Mouse (Mus musculus) ES-E14 (cell line): ENCODE results near the gene Mapkapk2. TPM values are rescaled to one million over a fixed set of nuclear protein-coding genes. Genes with fewer than 3 reads are reported as not detected.

Source experiments
- DNase-seq: peaks from one replicate; pipeline ENCODE4 v3.0.0-alpha.2; 2013; ENCODE audit warnings: low read depth, low spot score
- H3K27ac ChIP-seq: 2 replicates; pipeline ENCODE4 v1.5.1; 2012; ENCODE audit warnings: low read depth, mild to moderate bottlenecking, low read length, moderate library complexity, mixed read lengths; ENCODE audit not compliant: poor library complexity, insufficient read depth, severe bottlenecking
- H3K36me3 ChIP-seq: 2 replicates; pipeline ENCODE4 v1.6.1; 2012; ENCODE audit warnings: mild to moderate bottlenecking, low read length, moderate library complexity, mixed read lengths; ENCODE audit not compliant: control insufficient read depth, poor library complexity, insufficient read depth, severe bottlenecking
- H3K4me1 ChIP-seq, 2 experiments: fragments of 150-350 bp in 1 of 2; sonication (generic) in 1 of 2; 2 replicates each; pipeline ENCODE4 v1.6.1; 2012; ENCODE audit warnings: low read length in 2 of 2, mild to moderate bottlenecking in 1 of 2, mixed read lengths in 1 of 2; ENCODE audit not compliant: control insufficient read depth in 2 of 2, insufficient read depth in 2 of 2, poor library complexity in 1 of 2
- H3K4me3 ChIP-seq, 2 experiments: fragments of 150-350 bp in 1 of 2; sonication (generic) in 1 of 2; 2 replicates each; pipeline ENCODE4 v1.5.1; 2012; ENCODE audit warnings: low read length in 2 of 2, low read depth in 1 of 2, mild to moderate bottlenecking in 1 of 2, mixed read lengths in 1 of 2; ENCODE audit not compliant: insufficient read depth in 1 of 2, poor library complexity in 1 of 2, severe bottlenecking in 1 of 2
- H3K9ac ChIP-seq: 2 replicates; pipeline ENCODE4 v1.6.1; 2012; ENCODE audit warnings: low read depth, mild to moderate bottlenecking, low read length, mixed read lengths; ENCODE audit not compliant: poor library complexity, insufficient read depth, severe bottlenecking
- H3K9me3 ChIP-seq: fragments of 150-350 bp; sonication (generic); 2 replicates; pipeline ENCODE4 v1.6.1; 2012; ENCODE audit warnings: low read depth, mild to moderate bottlenecking, low read length; ENCODE audit not compliant: control insufficient read depth, insufficient read depth
- CHD2 ChIP-seq: IDR thresholded peaks from 2 replicates; pipeline ENCODE4 v1.6.1; 2014; ENCODE audit warnings: mild to moderate bottlenecking, low read depth, low read length, inconsistent platforms
- HCFC1 ChIP-seq: IDR thresholded peaks from 2 replicates; pipeline ENCODE4 v1.6.1; 2012; ENCODE audit warnings: low read length, inconsistent platforms, borderline replicate concordance; ENCODE audit not compliant: insufficient read depth
- MAFK ChIP-seq: IDR thresholded peaks from 2 replicates; pipeline ENCODE4 v1.6.1; 2014; ENCODE audit warnings: mild to moderate bottlenecking, low read depth, low read length, inconsistent platforms; ENCODE audit not compliant: insufficient read depth
- ZC3H11A ChIP-seq: IDR thresholded peaks from 2 replicates; pipeline ENCODE4 v1.6.1; 2012; ENCODE audit warnings: low read depth, mild to moderate bottlenecking, inconsistent platforms, low read length, borderline replicate concordance
- ZNF384 ChIP-seq: IDR thresholded peaks from 2 replicates; pipeline ENCODE4 v1.6.1; 2012; ENCODE audit warnings: low read depth, low read length, inconsistent platforms
- in situ Hi-C, 2 experiments: fragments of 600-800 bp; cut with MboI; formaldehyde crosslinking; loops; one replicate each; pipeline ENCODE4 v1.15.1; 2025; ENCODE audit warnings: low sequenced_read_pairs in 2 of 2, inconsistent platforms in 1 of 2; ENCODE audit not compliant: unreplicated experiment in 2 of 2
- total RNA-seq: library from RNA; depleted of rRNA; stranded (reverse); fragments of 300-350 nt; gene quantifications from 2 replicates; pipeline ENCODE4 v1.2.3, GENCODE M21; 2012

Gene Mapkapk2
- total RNA-seq, 1 experiment: 38.0 TPM

DNA sequence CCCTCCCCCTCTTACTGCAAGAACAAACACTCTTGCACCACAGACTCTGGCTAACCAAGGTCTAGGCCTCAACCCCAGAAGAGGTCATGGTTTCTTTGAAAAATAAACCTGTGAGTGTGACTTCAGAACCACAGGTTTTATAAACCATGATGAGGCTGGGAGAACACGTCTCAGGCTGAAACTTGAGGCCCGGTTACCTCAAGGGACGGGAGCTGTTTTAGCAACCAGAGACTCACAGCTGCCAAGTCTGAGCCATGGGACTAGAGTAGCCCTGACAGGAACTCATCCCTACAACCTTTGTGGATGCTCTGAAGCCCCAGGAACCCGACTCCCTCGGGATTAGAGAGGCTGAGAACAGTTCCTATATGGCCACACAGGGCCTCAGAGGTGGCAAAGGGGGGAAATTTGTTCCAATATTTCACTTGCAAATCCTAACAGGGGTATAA is 48.2 kb downstream of the Mapkapk2 start:
- DNase-seq: no peak
- no peak overlapping the region for H3K27ac ChIP-seq
- in situ Hi-C loops: no loop called here
- TF ChIP-seq HCFC1 (no peak), ZC3H11A (no peak), CHD2 (no peak), ZNF384 (no peak), MAFK (no peak)
- H3K36me3 ChIP-seq: peaks cover 2% of the 10 kb centered on the region; the same call in 1 of the 2 replicates
- H3K4me1 ChIP-seq: no peaks in the 10 kb centered on the region
- H3K9me3 ChIP-seq: no peaks in the 10 kb centered on the region
- H3K9ac ChIP-seq: no peak overlapping the region
- H3K4me3 ChIP-seq: no peak overlapping the region

- no peak overlapping the region for H3K4me3 ChIP-seq
- no peak overlapping the region for H3K27ac ChIP-seq
- DNase-seq: no peak
- no peaks in the 10 kb centered on the region for H3K4me1 ChIP-seq
- TF ChIP-seq ZC3H11A (no peak), HCFC1 (no peak), ZNF384 (no peak), MAFK (no peak), CHD2 (no peak)
- no peak overlapping the region for H3K9ac ChIP-seq
- in situ Hi-C loops: no loop called here
- H3K9me3 ChIP-seq: no peaks in the 10 kb centered on the region
- H3K36me3 ChIP-seq: no peaks in the 10 kb centered on the region
Measured at GRCm38 (mm10) chr1:131048946-131049345, 48.7 kb downstream of the Mapkapk2 start.

DNA sequence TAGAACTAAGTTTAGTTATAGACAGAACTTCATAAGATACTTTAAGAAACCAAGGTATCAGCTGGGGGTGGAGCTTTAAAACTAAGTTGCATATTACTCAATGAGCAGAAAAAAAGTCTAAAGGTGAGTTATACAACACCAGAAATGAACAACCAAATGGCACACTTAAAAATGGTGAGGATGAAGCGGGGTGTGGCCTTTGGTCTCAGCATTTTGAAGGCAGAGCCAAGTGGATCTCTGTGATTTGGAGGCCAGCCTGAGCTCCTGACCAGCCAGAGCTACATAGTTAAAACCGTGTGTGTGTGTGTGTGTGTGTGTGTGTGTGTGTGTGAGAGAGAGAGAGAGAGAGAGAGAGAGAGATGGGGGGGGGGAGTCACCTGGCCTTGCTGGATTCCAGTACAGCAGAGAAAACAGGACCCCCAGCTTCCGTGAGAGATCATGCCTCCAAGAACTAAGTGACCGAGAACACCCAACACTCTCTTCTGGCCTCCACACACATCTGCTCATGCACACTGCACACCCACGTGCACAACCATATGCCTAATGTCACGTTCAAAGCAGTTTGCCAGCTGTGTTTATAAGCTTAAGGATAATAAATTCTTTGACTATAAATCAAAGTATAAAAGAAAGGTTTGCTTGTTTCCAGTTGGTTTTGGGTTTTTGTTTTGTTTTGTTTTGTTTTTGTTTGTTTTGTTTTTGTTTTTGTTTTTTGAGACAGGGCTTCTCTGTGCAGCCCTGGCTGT is 49.3 kb downstream of the Mapkapk2 start:
- in situ Hi-C loops: no loop called here
- H3K9me3 ChIP-seq: no peaks in the 10 kb centered on the region

DNA sequence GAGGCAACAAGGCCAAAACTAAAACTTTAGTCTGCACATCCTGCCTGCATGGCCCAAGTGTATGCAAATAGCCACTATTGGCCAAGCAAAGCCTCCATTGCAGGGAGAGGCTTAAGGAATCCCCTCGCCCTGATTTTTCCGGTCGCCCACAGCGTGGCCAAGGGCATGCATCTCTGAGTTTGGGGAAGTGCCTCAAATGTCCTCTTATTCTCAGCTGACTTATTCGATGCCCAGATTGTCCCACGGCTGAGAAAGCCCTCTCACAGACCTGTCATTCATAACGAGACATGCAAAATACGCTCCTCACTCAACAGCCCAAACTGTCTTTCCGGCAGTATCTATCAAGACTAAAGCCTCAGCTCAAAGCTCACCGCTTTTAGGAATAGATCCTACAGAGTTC is 51.0 kb downstream of the Mapkapk2 start:
- DNase-seq: no peak
- H3K27ac ChIP-seq: no peak overlapping the region
- TF ChIP-seq ZNF384: no peak
- no peak for TF ChIP-seq ZC3H11A
- TF ChIP-seq HCFC1: no peak
- no peak for TF ChIP-seq MAFK
- H3K4me3 ChIP-seq: no peak overlapping the region
- in situ Hi-C loops: no loop called here
- no peak overlapping the region for H3K9ac ChIP-seq
- no peaks in the 10 kb centered on the region for H3K36me3 ChIP-seq
- no peaks in the 10 kb centered on the region for H3K9me3 ChIP-seq
- no peaks in the 10 kb centered on the region for H3K4me1 ChIP-seq

More for the DNA sequence above, 49.3 kb downstream of the Mapkapk2 start:
- Histone ChIP-seq H3K36me3 (no peaks in the 10 kb centered on the region), H3K4me3 (no peak overlapping the region), H3K9ac (no peak overlapping the region), H3K27ac (no peak overlapping the region), H3K4me1 (no peaks in the 10 kb centered on the region)
- no peak for DNase-seq
- TF ChIP-seq HCFC1 (no peak), MAFK (no peak), ZC3H11A (no peak), CHD2 (no peak)

DNA sequence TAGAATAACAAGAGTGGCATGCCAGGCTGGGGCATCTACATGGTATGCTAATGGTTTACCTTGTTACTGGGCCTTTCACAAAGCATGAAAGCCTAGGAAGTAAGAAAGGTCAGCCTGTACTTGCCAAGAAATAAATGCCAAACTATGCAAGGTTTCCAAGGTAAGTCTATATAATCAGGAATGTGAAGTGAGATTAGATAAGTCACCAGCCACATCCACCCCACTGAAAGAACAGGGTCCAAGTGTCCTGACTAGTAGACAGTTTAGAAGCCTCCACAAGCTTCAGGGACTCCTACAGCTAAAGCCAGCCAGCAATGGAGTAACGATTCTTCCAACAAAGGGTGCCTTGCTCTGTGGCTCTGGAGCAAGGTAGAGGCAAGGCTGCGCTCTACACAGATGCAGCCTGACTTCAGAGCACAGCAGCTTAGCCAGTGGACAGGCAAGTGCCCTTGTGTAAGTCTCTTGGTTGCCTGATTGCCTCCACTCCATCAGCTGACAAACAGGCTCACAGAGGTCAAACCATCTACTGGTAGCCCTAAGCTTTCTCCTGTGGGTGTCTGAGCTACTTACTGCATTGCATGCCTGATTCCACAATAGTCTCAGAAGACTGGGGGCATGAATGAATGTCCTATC is 51.8 kb downstream of the Mapkapk2 start:
- no peak for DNase-seq
- Histone ChIP-seq H3K4me3 (no peak overlapping the region), H3K36me3 (no peaks in the 10 kb centered on the region), H3K9ac (no peak overlapping the region), H3K27ac (no peak overlapping the region), H3K4me1 (no peaks in the 10 kb centered on the region), H3K9me3 (no peaks in the 10 kb centered on the region)
- in situ Hi-C loops: no loop called here
- TF ChIP-seq ZNF384 (no peak), HCFC1 (no peak), ZC3H11A (no peak), CHD2 (no peak), MAFK (no peak)
